Mouse (Mus musculus) MEL (cell line): Measurements from ENCODE around the gene Brms1.

ENCODE experiments used
- CTCF ChIP-seq, 3 experiments: IDR thresholded peaks in 2 of 3; conservative IDR thresholded peaks in 1 of 3; 2 replicates each; pipeline ENCODE4 v1.5.1; 2011 to 2012; ENCODE audit warnings: low read length in 3 of 3, low read depth in 2 of 3, mild to moderate bottlenecking in 2 of 3, improper control_type of control experiment in 1 of 3, inconsistent platforms in 1 of 3, mixed read lengths in 1 of 3, moderate library complexity in 1 of 3; ENCODE audit not compliant: control insufficient read depth in 1 of 3, insufficient read depth in 1 of 3, poor library complexity in 1 of 3, severe bottlenecking in 1 of 3
- ETS1 ChIP-seq: IDR thresholded peaks from 2 replicates; pipeline ENCODE4 v1.6.1; 2012; ENCODE audit warnings: low read depth, mild to moderate bottlenecking, inconsistent platforms, low read length, improper control_type of control experiment, moderate library complexity
- GATA1 ChIP-seq: IDR thresholded peaks from 2 replicates; pipeline ENCODE4 v1.6.1; 2011; ENCODE audit warnings: low read depth, low read length, improper control_type of control experiment
- HCFC1 ChIP-seq: IDR thresholded peaks from 2 replicates; pipeline ENCODE4 v1.6.1; 2012; ENCODE audit warnings: low read depth, mild to moderate bottlenecking, inconsistent platforms, low read length, improper control_type of control experiment, moderate library complexity
- JUND ChIP-seq: IDR thresholded peaks from 2 replicates; pipeline ENCODE4 v1.6.1; 2011; ENCODE audit warnings: low read depth, mild to moderate bottlenecking, improper control_type of control experiment, low read length
- MAFK ChIP-seq: IDR thresholded peaks from 2 replicates; pipeline ENCODE4 v1.6.1; 2011; ENCODE audit warnings: low read depth, mild to moderate bottlenecking, low read length, improper control_type of control experiment, borderline replicate concordance
- MXI1 ChIP-seq: IDR thresholded peaks from 2 replicates; pipeline ENCODE4 v1.6.1; 2011; ENCODE audit warnings: mild to moderate bottlenecking, low read depth, low read length, improper control_type of control experiment
- MYC ChIP-seq: IDR thresholded peaks from 2 replicates; pipeline ENCODE4 v1.6.1; 2011; ENCODE audit warnings: low read depth, mild to moderate bottlenecking, low read length, improper control_type of control experiment, moderate library complexity
- POLR2A ChIP-seq, 2 experiments: IDR thresholded peaks; 2 replicates each; pipeline ENCODE4 v1.6.1; 2011 to 2012; ENCODE audit warnings: low read length in 2 of 2, mild to moderate bottlenecking in 2 of 2, control low read depth in 1 of 2, improper control_type of control experiment in 1 of 2, low read depth in 1 of 2, moderate library complexity in 1 of 2; ENCODE audit not compliant: control insufficient read depth in 1 of 2, insufficient read depth in 1 of 2, poor library complexity in 1 of 2
- RAD21 ChIP-seq: IDR thresholded peaks from 2 replicates; pipeline ENCODE4 v1.6.1; 2011; ENCODE audit warnings: mild to moderate bottlenecking, low read depth, low read length, improper control_type of control experiment
- RCOR1 ChIP-seq: IDR thresholded peaks from 2 replicates; pipeline ENCODE4 v1.6.1; 2012; ENCODE audit warnings: low read depth, mild to moderate bottlenecking, inconsistent platforms, low read length, improper control_type of control experiment
- TCF12 ChIP-seq: IDR thresholded peaks from 2 replicates; pipeline ENCODE4 v1.6.1; 2014; ENCODE audit warnings: low read depth, mild to moderate bottlenecking, inconsistent platforms, low read length, improper control_type of control experiment, moderate library complexity
- ZMIZ1 ChIP-seq: IDR thresholded peaks from 2 replicates; pipeline ENCODE4 v1.6.1; 2012; ENCODE audit warnings: low read depth, mild to moderate bottlenecking, inconsistent platforms, low read length, improper control_type of control experiment, moderate library complexity

- TF ChIP-seq CTCF (IDR thresholded peaks at IDR 0.05 in 2 of 3, conservative IDR thresholded peaks at IDR 0.05 in 1 of 3; ENCODE audit: control insufficient read depth in 1 of 3, insufficient read depth in 1 of 3, low read depth in 2 of 3, low read length in 3 of 3, poor library complexity in 1 of 3, severe bottlenecking in 1 of 3) (no peak), MAFK (no peak), ZMIZ1 (no peak), HCFC1 (no peak), MXI1 (no peak), RCOR1 (no peak), POLR2A (IDR thresholded peaks at IDR 0.05; ENCODE audit: control insufficient read depth in 1 of 2, insufficient read depth in 1 of 2, low read depth in 1 of 2, low read length in 2 of 2, poor library complexity in 1 of 2) (no peak), JUND (no peak), GATA1 (no peak), TCF12 (no peak), RAD21 (no peak), ETS1 (no peak), MYC (no peak)
These were observed 41.4 kb downstream of the Brms1 start for GRCm38 (mm10) chr19:5082596-5082995.
